Mouse (Mus musculus): ENCODE results near the gene E4f1. TPM values are rescaled to one million over a fixed set of nuclear protein-coding genes. Genes with fewer than 3 reads are reported as not detected.

E4f1 gene
- polyA plus RNA-seq, 1 experiment from 2014 or later: 38.8 TPM

DNA sequence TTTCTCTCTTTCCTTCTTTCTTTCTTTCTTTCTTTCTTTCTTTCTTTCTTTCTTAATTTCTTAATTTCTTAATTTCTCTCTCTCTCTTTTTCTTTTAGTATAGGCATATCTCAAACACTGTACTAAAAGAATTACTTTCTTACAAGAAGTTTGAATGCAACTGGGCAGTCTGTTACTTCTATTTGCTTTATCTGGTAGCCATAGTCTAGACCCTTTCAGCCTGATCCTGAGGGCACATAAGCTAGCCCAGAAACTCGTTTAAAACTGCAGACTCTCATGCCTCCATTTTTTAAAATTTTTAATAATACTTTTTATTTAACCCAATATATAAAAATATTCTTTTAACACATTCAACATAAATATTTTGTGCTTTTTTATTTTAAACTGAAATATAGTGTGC lies 9.3 kb upstream of the E4f1 start:
- no peak overlapping the region; the same call in 1 of the 2 replicates for H3K27ac ChIP-seq
- no peaks in the 10 kb centered on the region for H3K27me3 ChIP-seq
- ATAC-seq: no peak
- WGBS: 19% methylated on average over 1 of the region's 1 CpGs
- H3K4me3 ChIP-seq: peak overlapping the region; percentile 79
- H3K4me2 ChIP-seq: peak overlapping the region; percentile 65
- H3K36me3 ChIP-seq (ENCODE audit: poor library complexity, severe bottlenecking): peaks cover 34% of the 10 kb centered on the region
- peaks cover 14% of the 10 kb centered on the region for H3K4me1 ChIP-seq
- no peak overlapping the region for H3K9ac ChIP-seq
- no peaks in the 10 kb centered on the region for H3K9me3 ChIP-seq (replicated peaks)

GRCm38 (mm10) chr17:24478663-24479380 lies 8.7 kb upstream of the E4f1 start, which contains the start of gene Mlst8:
Gene Mlst8, minus strand, starts transcription at chr17:24479078.
- Histone ChIP-seq H3K9ac (peak within 1 kb of the TSS; percentile 85), H3K36me3 (ENCODE audit: poor library complexity, severe bottlenecking) (peaks cover 40% of the 10 kb centered on the region), H3K4me3 (peak within 1 kb of the TSS; percentile 79), H3K9me3 (replicated peaks) (no peaks in the 10 kb centered on the region), H3K27ac (peak within 1 kb of the TSS; percentile 96), H3K4me2 (peak within 1 kb of the TSS; percentile 65), H3K27me3 (no peaks in the 10 kb centered on the region), H3K4me1 (peaks cover 14% of the 10 kb centered on the region)
- ATAC-seq: peak; percentile 95
- 0% methylated on average over 45 of the region's 48 CpGs for WGBS

DNA sequence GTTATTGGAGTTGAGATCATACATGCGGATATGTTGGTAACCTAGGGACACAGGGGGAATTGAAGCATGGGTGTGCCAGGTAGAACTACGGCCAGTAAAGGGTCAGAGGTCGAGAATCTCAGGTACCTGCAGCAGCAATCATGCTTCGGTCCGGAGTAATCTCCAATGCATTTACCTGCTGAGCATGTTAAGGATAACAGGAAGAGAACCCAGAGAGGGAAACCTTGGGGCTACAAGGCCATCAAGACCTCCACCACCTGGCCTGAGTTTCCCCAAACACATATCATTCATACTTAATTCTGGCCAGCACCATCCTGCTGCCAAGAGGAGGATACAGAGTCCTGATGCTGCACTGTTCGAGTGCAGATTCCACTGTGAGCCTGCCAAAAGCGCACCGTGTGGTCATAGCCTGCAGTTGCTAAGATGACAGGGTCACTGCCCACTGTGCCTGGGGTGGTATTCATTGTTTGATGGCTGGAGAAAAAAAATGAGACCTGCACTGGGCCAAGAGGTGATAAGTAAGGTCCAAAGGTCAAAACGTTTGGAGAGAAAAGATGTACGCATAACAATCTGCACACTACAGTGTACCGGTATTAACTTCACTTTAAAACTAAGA lies 8.0 kb upstream of the E4f1 start:
- peak overlapping the region; percentile 65 for H3K4me2 ChIP-seq
- peak overlapping the region; percentile 79 for H3K4me3 ChIP-seq
- H3K4me1 ChIP-seq: peaks cover 15% of the 10 kb centered on the region
- no peaks in the 10 kb centered on the region for H3K27me3 ChIP-seq
- 48% methylated on average over 11 of the region's 11 CpGs for WGBS
- peak; percentile 33; the same call in 1 of the 2 replicates for ATAC-seq
- no peak overlapping the region; the same call in 1 of the 2 replicates for H3K27ac ChIP-seq
- peak overlapping the region; percentile 85 for H3K9ac ChIP-seq
- H3K36me3 ChIP-seq (ENCODE audit: poor library complexity, severe bottlenecking): peaks cover 47% of the 10 kb centered on the region
- no peaks in the 10 kb centered on the region for H3K9me3 ChIP-seq (replicated peaks)

DNA sequence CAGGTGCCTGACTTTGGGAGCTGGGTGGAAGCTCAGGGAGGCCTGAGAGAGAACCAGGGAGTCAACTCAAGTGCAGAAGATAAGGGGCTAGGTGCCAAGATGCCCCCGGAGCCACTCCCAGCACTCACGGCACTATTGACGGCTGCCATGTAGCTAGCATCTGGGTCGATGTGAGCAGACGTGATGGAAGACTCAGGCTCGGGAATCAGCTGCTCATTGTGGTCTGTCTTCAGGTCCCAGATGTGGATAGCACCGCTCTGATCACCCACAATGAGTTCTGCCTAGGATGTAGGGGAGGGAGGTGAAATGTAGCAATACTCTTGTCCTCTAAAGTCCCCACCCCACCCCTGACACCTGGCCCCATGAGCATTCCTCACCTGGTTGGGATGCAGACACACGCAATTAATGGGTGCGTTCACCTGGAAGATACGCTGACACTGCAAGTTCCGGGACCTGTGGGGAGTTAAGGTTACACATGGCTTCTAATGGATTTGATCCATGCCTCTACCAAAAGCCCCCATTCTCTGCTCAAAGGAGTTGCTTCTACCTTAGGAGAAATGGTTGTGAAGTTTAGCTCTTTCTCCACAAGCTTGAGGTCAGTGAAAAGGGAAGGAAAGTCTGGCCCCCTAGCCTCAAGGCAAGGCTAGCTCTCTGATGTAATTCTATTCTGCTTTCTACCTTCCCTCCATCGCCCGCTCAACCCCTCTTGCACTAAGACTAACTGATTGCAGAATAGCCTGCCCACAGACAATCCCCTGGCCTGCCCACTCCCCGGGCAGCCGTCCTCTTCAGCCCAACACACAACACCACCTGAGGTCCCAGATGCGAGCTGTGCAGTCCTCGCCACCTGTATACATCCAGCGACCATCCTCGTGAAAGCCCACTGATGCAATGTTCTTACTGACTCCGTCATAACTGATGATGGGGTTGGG lies 7.2 kb upstream of the E4f1 start:
- WGBS: 93% methylated on average over 20 of the region's 20 CpGs
- Histone ChIP-seq H3K9me3 (replicated peaks) (no peaks in the 10 kb centered on the region), H3K27ac (no peak overlapping the region), H3K4me1 (peaks cover 23% of the 10 kb centered on the region), H3K9ac (peak overlapping the region; percentile 85), H3K36me3 (ENCODE audit: poor library complexity, severe bottlenecking) (peaks cover 55% of the 10 kb centered on the region), H3K4me3 (no peak overlapping the region), H3K4me2 (peak overlapping the region; percentile 65), H3K27me3 (no peaks in the 10 kb centered on the region)
- ATAC-seq: no peak

DNA sequence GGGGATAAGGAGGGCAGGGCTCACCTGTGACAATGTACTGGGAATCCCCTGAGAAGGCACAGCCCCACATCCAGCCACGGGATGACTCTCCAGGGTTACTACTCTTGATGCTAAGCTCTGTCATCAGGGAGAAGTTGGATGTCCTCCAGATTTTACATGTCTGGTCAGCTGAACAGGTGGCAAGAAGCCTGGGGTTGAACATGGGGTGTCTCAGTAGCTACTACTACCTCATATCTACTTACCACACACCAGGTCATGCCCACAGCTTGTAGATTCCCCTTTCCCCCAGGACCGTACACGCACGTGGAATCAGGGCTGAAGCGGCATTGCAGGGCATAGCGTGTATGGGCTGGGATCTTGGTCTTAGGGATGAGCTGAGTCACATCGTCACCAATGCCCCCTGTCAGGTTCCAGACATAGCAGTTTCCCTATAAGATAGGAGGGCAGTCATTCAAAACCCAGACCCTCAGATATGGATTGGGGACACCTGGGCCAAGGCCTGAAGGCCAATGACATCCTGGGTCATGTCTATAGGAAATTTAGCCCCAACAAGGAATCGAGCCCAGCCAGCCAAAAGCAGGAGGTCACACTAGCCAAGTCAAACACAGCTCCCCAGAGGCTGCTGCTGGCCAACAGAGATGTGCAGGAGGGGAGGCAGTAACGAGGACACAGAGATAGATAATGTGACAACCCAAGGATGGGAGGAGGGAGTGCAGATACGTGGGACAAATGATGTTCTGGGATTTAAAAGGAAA lies 6.1 kb upstream of the E4f1 start:
- Histone ChIP-seq H3K9me3 (replicated peaks) (no peaks in the 10 kb centered on the region), H3K9ac (no peak overlapping the region; the same call in 1 of the 2 replicates), H3K27ac (no peak overlapping the region), H3K4me2 (no peak overlapping the region), H3K4me3 (no peak overlapping the region), H3K4me1 (peaks cover 34% of the 10 kb centered on the region), H3K36me3 (ENCODE audit: poor library complexity, severe bottlenecking) (peaks cover 56% of the 10 kb centered on the region), H3K27me3 (no peaks in the 10 kb centered on the region)
- no peak for ATAC-seq
- 92% methylated on average over 10 of the region's 10 CpGs for WGBS

DNA sequence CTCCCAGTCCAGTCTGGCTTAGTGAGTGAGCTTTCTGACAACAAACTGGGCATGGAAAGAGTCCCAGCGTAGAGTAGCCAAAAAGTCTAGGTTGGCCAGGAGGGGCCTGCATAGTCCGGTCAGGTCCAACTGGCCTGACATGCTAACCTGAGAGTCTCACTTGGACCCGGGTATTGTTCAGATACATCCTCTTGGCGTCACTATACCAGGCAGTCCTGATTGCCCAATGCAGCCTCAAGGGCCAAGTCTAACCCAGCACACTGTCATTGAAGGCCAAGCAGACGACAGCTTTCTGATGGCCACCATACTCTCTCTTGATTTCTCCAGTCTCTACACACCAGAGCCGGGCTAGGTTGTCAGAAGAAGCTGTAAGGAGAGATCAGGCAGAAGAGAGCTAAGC lies 5.5 kb upstream of the E4f1 start:
- Histone ChIP-seq H3K4me3 (no peak overlapping the region), H3K9ac (no peak overlapping the region), H3K27ac (no peak overlapping the region), H3K27me3 (no peaks in the 10 kb centered on the region), H3K4me1 (peaks cover 40% of the 10 kb centered on the region), H3K4me2 (no peak overlapping the region), H3K9me3 (replicated peaks) (no peaks in the 10 kb centered on the region), H3K36me3 (ENCODE audit: poor library complexity, severe bottlenecking) (peaks cover 56% of the 10 kb centered on the region)
- 91% methylated on average over 6 of the region's 6 CpGs for WGBS
- ATAC-seq: no peak

DNA sequence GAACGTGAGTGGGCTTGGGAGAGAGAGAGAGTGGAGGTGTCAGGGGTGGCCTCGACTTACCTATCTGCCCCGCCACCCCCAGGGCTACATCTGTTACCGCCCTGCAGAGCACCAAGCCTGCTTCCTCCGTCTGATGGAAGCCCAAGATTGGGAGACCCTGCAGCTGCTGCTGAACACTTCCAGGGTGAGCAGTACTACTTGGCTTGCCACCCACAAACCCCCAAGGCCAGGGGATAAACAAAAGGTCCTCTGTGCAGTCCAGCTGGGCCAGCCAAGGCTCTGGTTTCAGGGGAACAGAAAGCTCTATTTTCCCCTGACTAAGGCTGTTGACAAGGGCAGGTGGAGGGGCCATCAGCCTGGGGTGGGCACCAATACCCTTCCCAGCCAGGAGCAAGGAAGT lies 4.4 kb upstream of the E4f1 start:
- Histone ChIP-seq H3K27ac (no peak overlapping the region; the same call in 1 of the 2 replicates), H3K9me3 (replicated peaks) (no peaks in the 10 kb centered on the region), H3K27me3 (no peaks in the 10 kb centered on the region), H3K4me3 (no peak overlapping the region), H3K4me2 (no peak overlapping the region), H3K36me3 (ENCODE audit: poor library complexity, severe bottlenecking) (peaks cover 56% of the 10 kb centered on the region), H3K4me1 (peaks cover 38% of the 10 kb centered on the region), H3K9ac (no peak overlapping the region)
- 86% methylated on average over 5 of the region's 5 CpGs for WGBS
- ATAC-seq: no peak

DNA sequence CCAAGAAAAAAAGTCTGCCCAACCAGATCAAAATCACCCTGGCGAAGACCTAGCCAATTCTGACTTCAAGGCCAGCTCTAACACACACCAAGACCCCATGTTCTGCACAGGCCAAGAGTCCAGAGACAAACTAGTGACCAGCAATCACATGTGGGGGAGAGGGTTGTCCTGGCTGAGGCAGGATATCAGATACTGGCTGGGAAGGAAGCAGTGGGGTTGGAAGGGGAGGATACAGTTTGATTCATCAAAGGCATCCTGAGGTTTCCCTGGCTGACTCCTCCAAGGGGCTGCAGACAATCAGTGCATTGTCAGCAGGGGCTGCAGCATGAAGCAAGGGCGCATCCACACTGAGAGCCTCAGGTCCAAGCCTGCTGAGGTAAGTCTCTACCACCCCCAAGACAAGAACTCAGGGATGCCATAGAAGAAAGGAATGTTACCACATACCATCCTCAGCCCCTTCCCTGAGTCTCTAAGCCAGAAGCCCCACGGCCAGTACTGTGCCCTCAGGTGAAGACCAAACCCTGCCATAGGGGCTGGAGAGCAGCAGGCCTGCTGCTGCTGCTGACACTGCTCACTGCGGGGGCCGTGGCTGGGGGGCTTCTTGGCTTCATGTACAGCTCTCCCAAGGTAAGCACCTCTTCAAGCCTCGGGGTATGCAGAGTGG lies 3.6 kb upstream of the E4f1 start, which contains the start of gene Bricd5:
Gene Bricd5, plus strand, starts transcription at position 273 of the 664 bp plus-strand sequence.
- 82% methylated on average over 6 of the region's 6 CpGs for WGBS

GRCm38 (mm10) chr17:24472512-24472911 lies 2.4 kb upstream of the E4f1 start:
- no peaks in the 10 kb centered on the region for H3K27me3 ChIP-seq
- H3K4me3 ChIP-seq: peak overlapping the region; percentile 91; the same call in 1 of the 2 replicates
- H3K27ac ChIP-seq: no peak overlapping the region
- peaks cover 28% of the 10 kb centered on the region for H3K4me1 ChIP-seq
- 83% methylated on average over 4 of the region's 4 CpGs for WGBS
- H3K36me3 ChIP-seq (ENCODE audit: poor library complexity, severe bottlenecking): peaks cover 53% of the 10 kb centered on the region
- H3K9ac ChIP-seq: peak overlapping the region; percentile 95; the same call in 1 of the 2 replicates
- no peaks in the 10 kb centered on the region for H3K9me3 ChIP-seq (replicated peaks)
- H3K4me2 ChIP-seq: peak overlapping the region; percentile 99
- no peak for ATAC-seq

More for the DNA sequence above, 3.6 kb upstream of the E4f1 start, which contains the start of gene Bricd5:
- no peak within 1 kb of the TSS for H3K4me3 ChIP-seq
- H3K27me3 ChIP-seq: no peaks in the 10 kb centered on the region
- peak within 1 kb of the TSS; percentile 99 for H3K4me2 ChIP-seq
- H3K9me3 ChIP-seq (replicated peaks): no peaks in the 10 kb centered on the region
- peaks cover 56% of the 10 kb centered on the region for H3K36me3 ChIP-seq (ENCODE audit: poor library complexity, severe bottlenecking)
- no peak within 1 kb of the TSS; the same call in 1 of the 2 replicates for H3K27ac ChIP-seq
- peak within 1 kb of the TSS; percentile 12; the same call in 1 of the 2 replicates for H3K9ac ChIP-seq
- ATAC-seq: no peak
- H3K4me1 ChIP-seq: peaks cover 38% of the 10 kb centered on the region

- Histone ChIP-seq H3K9ac (peak overlapping the region; percentile 95), H3K4me2 (peak overlapping the region; percentile 99), H3K4me1 (peaks cover 26% of the 10 kb centered on the region), H3K4me3 (peak overlapping the region; percentile 91), H3K36me3 (ENCODE audit: poor library complexity, severe bottlenecking) (peaks cover 37% of the 10 kb centered on the region), H3K27me3 (no peaks in the 10 kb centered on the region), H3K27ac (peak overlapping the region; percentile 85), H3K9me3 (replicated peaks) (no peaks in the 10 kb centered on the region)
- WGBS: 1% methylated on average over 68 of the region's 68 CpGs
- peak; percentile 12; the same call in 1 of the 2 replicates for ATAC-seq
Measured at GRCm38 (mm10) chr17:24470701-24471527, 801 bp upstream of the E4f1 start.

All from forebrain, embryonic 13.5 days (tissue).